Mouse (Mus musculus) heart, adult 2 months (tissue): ENCODE measurements around the gene Gpx5.

Experiments used
- EP300 ChIP-seq: fragments of 200-500 bp; IDR thresholded peaks from 2 replicates; pipeline ENCODE4 v1.6.1; 2011; ENCODE audit warnings: low read depth, low read length, control low read depth; ENCODE audit not compliant: insufficient read depth
- POLR2A ChIP-seq: fragments of 200-500 bp; IDR thresholded peaks from 2 replicates; pipeline ENCODE4 v1.6.1; 2011; ENCODE audit warnings: mild to moderate bottlenecking, low read depth, low read length, control low read depth; ENCODE audit not compliant: insufficient read depth

GRCm38 (mm10) chr13:21237161-21237560 is 55.4 kb downstream of the Gpx5 start:
- TF ChIP-seq EP300 (no peak), POLR2A (no peak)
